ENCODE assay signal across 8 mouse cellular contexts in genomic region chr5:31154152-31154553, GRCm38 (mm10). TPM values are rescaled to one million over a fixed set of nuclear protein-coding genes. Genes with fewer than 3 reads are reported as not detected.
DNase-seq lines count a peak whose midpoint lies in the region; ATAC-seq and TF ChIP-seq lines count a peak whose summit lies in the region.

Gene Mpv17, minus strand, starts transcription at chr5:31154251.

- peaks cover 12% of the 10 kb centered on the region for H3K4me1 ChIP-seq in heart, embryonic 10.5 days
- peaks cover 16% of the 10 kb centered on the region for H3K4me1 ChIP-seq in kidney, embryonic 15.5 days

- peaks cover 52% of the 10 kb centered on the region for H3K36me3 ChIP-seq in heart, embryonic 10.5 days
- peaks cover 44% of the 10 kb centered on the region for H3K36me3 ChIP-seq in kidney, embryonic 15.5 days
- peaks cover 11% of the 10 kb centered on the region for H3K36me3 ChIP-seq in myocyte (ENCODE audit: control insufficient read depth, insufficient read depth)
- peaks cover 16% of the 10 kb centered on the region for H3K36me3 ChIP-seq in splenic B cell, adult 2 months (ENCODE audit: control insufficient read depth, insufficient read depth, low read length, poor library complexity, severe bottlenecking)

- peak within 1 kb of the TSS; percentile 84 for H3K4me2 ChIP-seq in kidney, embryonic 15.5 days
- H3K4me2 ChIP-seq in myocyte (ENCODE audit: low read depth), result peak within 1 kb of the TSS; percentile 91

- H3ac ChIP-seq in myocyte (ENCODE audit: control insufficient read depth, insufficient read length), result peak within 1 kb of the TSS; percentile 70

- no peaks in the 10 kb centered on the region for H3K79me2 ChIP-seq in myocyte (ENCODE audit: control insufficient read depth, insufficient read depth)

- no peaks in the 10 kb centered on the region for H3K9me3 ChIP-seq in heart, embryonic 10.5 days
- H3K9me3 ChIP-seq in kidney, embryonic 15.5 days (replicated peaks), result no peaks in the 10 kb centered on the region

- DNase-seq in B cell, adult 2 months, result peak; percentile 71 to 75
- peak; percentile 96 for DNase-seq in brain, adult 2 months (ENCODE audit: low read depth, low spot score)
- DNase-seq in heart, embryonic 10.5 days (ENCODE audit: low spot score), result peak; percentile 95
- DNase-seq in liver, result peak; percentile 85
- peak; percentile 84 for DNase-seq in splenic B cell, adult 2 months (ENCODE audit: low read depth, low spot score)

- peak within 1 kb of the TSS; percentile 66 for H3K9ac ChIP-seq in kidney, embryonic 15.5 days

- WGBS in heart, embryonic 10.5 days, result under 1% methylated on average over 19 of the region's 19 CpGs
- WGBS in kidney, embryonic 15.5 days, result under 1% methylated on average over 19 of the region's 19 CpGs

- TF ChIP-seq POLR2A in myocyte (IDR thresholded peaks at IDR 0.05; ENCODE audit: insufficient read length, low read depth), result peak; percentile 79

- H3K4me3 ChIP-seq in heart, embryonic 10.5 days, result peak within 1 kb of the TSS; percentile 72
- H3K4me3 ChIP-seq in kidney, embryonic 15.5 days (replicated peaks), result peak within 1 kb of the TSS; percentile 77
- H3K4me3 ChIP-seq in myocyte, result peak within 1 kb of the TSS; percentile 75

- no peaks in the 10 kb centered on the region for H3K27me3 ChIP-seq in heart, embryonic 10.5 days (ENCODE audit: insufficient read depth, poor library complexity, severe bottlenecking)
- no peaks in the 10 kb centered on the region for H3K27me3 ChIP-seq in kidney, embryonic 15.5 days
- H3K27me3 ChIP-seq in myocyte (ENCODE audit: control insufficient read depth, insufficient read depth, insufficient read length), result no peaks in the 10 kb centered on the region
- no peaks in the 10 kb centered on the region for H3K27me3 ChIP-seq in splenic B cell, adult 2 months (ENCODE audit: control insufficient read depth, insufficient read depth, low read length, poor library complexity, severe bottlenecking)

- peak within 1 kb of the TSS; percentile 86 for H3K27ac ChIP-seq in heart, embryonic 10.5 days
- peak within 1 kb of the TSS; percentile 87 for H3K27ac ChIP-seq in kidney, embryonic 15.5 days

- peak; percentile 98 for ATAC-seq in erythroblast, adult 5-6 weeks (replicated peaks; ENCODE audit: low FRiP score, poor library complexity, severe bottlenecking)
- peak; percentile 96 for ATAC-seq in kidney, embryonic 15.5 days (replicated peaks; ENCODE audit: low FRiP score)

TF ChIP-seq in myocyte, 11 proteins besides CTCF, POLR2A, EP300 and RAD21:
- TF ChIP-seq POLR2AphosphoS2 (IDR thresholded peaks at IDR 0.05; ENCODE audit: insufficient read length, low read depth) (peak; percentile 100), MYOG (IDR thresholded peaks at IDR 0.05; ENCODE audit: control insufficient read depth in 1 of 3, insufficient read depth in 1 of 3, insufficient read length in 2 of 3, low read depth in 2 of 3) (peak in 1 of 3 experiments; percentile 16), USF1 (IDR thresholded peaks at IDR 0.05; ENCODE audit: low read depth) (peak; percentile 93), REST (IDR thresholded peaks at IDR 0.05; ENCODE audit: insufficient read depth, insufficient read length) (no peak), MAX (IDR thresholded peaks at IDR 0.05; ENCODE audit: low read depth) (no peak)

RNA-seq across cellular contexts. Expression of gene Mpv17, which starts in this region (rescaled TPM):
- total RNA-seq in erythroblast, adult 5-6 weeks (2015; ENCODE audit: low replicate concordance), result 9.4 and 11.1 TPM in 2 replicates
- 10.7 and 12.7 TPM in 2 replicates for total RNA-seq in erythroblast, adult 5-6 weeks (2017; ENCODE audit: low replicate concordance)
- 77.3 and 87.3 TPM in 2 replicates for polyA plus RNA-seq in heart, embryonic 10.5 days (2016; fragmentation: Nextera tagmentation; extraction: Ambion mirVana)
- polyA plus RNA-seq in kidney, embryonic 15.5 days (2015; fragmentation: Nextera tagmentation; extraction: Ambion mirVana), result 62.6 and 76.8 TPM in 2 replicates
- 35.8 TPM for polyA plus RNA-seq in myocyte (2012; fragmentation: generic; extraction: Trizol)

Comparison
In these comparisons a context has a peak if more than half of its experiments do, and no peak if none do; other contexts are left out.
1. Peak in every context shown above with its lines: DNase-seq, ATAC-seq, H3K4me3 ChIP-seq and H3K27ac ChIP-seq.